In genomic region chr5:147539409-147539808, GRCm38 (mm10) we compare ENCODE assay signal across 15 mouse cellular contexts.
DNase-seq lines count a peak whose midpoint lies in the region.
"Had no signal": no experiment of that assay in that cellular context is flagged by ENCODE, and none has a peak within 500 bp of the region (broad histone marks: within the 10 kb centered on the region; RNA-seq: fewer than 3 reads in every experiment).

No protein-coding gene starts in this region.

- intact Hi-C loops in left cerebral cortex, postnatal 10 days (cut with DNase I), result loop anchor here (10.0 kb wide), 1 partner anchor 115 kb away; no protein-coding TSS in a partner anchor
- intact Hi-C loops in left cerebral cortex, postnatal 25 days (cut with DNase I), result loop anchor here (5.0 kb wide), 1 partner anchor 323 kb away; the partner anchor contains the start of gene Pomp
- intact Hi-C loops in heart, postnatal 25 days (cut with DNase I), result no loop called here

- peak; percentile 51 to 59 for DNase-seq in frontal cortex, adult 2 months (ENCODE audit: extremely low spot score in 1 of 2, low spot score in 1 of 2)
- DNase-seq in frontal cortex, postnatal 10 days (ENCODE audit: low spot score in 2 of 2), result no peak
- DNase-seq in left cerebral cortex, adult 18-20 months (ENCODE audit: low spot score in 2 of 2), result peak; percentile 25 to 29
- DNase-seq in left cerebral cortex, postnatal 10 days (ENCODE audit: extremely low spot score in 1 of 2, low spot score in 2 of 2), result no peak
- peak; percentile 18 to 27 for DNase-seq in layer of hippocampus, adult 8-10 months (ENCODE audit: low spot score in 2 of 2)
- peak; percentile 47 to 86 for DNase-seq in left cerebral cortex, postnatal 25 days (ENCODE audit: low spot score in 2 of 2)
- no peak for DNase-seq in heart, postnatal 25 days (ENCODE audit: low spot score)
- DNase-seq: adrenal gland, postnatal 14 days; cerebellum, adult 9-11 months; gastrocnemius, postnatal 25 days; heart, postnatal 4 days; kidney, adult 18-20 months; kidney, postnatal 4 days; thymus, adult 18-20 months; thymus, postnatal 4 days had no signal

Comparison
In these comparisons a context has a peak if more than half of its experiments do, and no peak if none do; other contexts are left out.
1. DNase-seq: peak in frontal cortex, adult 2 months (2 of 2), left cerebral cortex, adult 18-20 months (2 of 2), layer of hippocampus, adult 8-10 months (2 of 2) and left cerebral cortex, postnatal 25 days (2 of 2); none in frontal cortex, postnatal 10 days (0 of 2), left cerebral cortex, postnatal 10 days (0 of 2) and heart, postnatal 25 days (single experiment).